Mouse (Mus musculus): ENCODE data around the gene Bard1. TPM values are rescaled to one million over a fixed set of nuclear protein-coding genes. Genes with fewer than 3 reads are reported as not detected.

Gene Bard1
- polyA plus RNA-seq, 1 experiment = not detected

DNA sequence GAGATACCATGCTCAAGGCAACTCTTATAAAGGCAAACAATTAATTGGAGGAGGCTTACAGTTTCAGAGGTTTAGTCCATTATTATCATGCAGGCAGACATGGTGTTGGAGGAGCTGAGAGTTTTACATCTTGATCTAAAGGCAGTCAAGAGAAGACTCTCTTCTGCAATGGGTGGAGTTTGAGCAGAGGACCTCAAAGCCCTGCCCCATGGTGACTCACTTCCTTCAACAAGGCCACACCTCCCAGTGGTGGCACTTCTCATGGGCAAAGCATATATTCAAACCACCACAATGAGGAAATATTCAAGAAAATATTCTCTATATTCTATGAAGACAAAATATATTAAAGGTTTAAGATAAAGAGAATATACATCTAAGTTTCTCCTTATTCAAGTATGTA, 88.6 kb downstream of the Bard1 start:
- Histone ChIP-seq H3K4me3 (ENCODE audit: insufficient read depth, low read depth, low read length) (no peak overlapping the region), H3K27ac (ENCODE audit: insufficient read depth, low read depth, low read length) (no peak overlapping the region)
- TF ChIP-seq POLR2A (IDR thresholded peaks at IDR 0.05; ENCODE audit: insufficient read depth, low read depth, low read length) (no peak), CTCF (IDR thresholded peaks at IDR 0.05; ENCODE audit: insufficient read depth, low read depth, low read length) (no peak)

DNA sequence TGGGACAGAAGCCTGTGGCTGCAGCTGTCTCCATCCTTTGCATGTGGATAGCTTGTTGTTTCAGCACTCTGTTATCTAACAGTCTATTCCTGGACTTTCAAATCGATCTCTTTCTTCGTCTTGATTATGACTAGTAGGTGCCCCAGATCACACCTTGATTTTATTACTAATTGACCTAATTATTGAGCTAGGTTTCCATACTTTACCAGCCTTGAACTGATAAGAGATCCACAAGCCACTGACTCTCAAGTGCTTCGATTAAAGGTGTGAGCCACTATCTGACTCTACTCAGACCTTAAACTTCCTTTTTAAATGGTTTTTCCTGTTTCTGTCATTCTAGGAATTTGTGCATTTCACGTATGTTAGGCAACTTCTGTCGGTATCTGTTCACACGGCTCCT, 96.9 kb downstream of the Bard1 start:
- TF ChIP-seq CTCF (IDR thresholded peaks at IDR 0.05; ENCODE audit: insufficient read depth, low read depth, low read length) = no peak
- TF ChIP-seq POLR2A (IDR thresholded peaks at IDR 0.05; ENCODE audit: insufficient read depth, low read depth, low read length) = no peak
- no peak overlapping the region for H3K4me3 ChIP-seq (ENCODE audit: insufficient read depth, low read depth, low read length)
- no peaks in the 10 kb centered on the region for H3K4me1 ChIP-seq (ENCODE audit: control insufficient read depth, insufficient read depth, low read length)
- 92% methylated on average over 6 of the region's 6 CpGs for WGBS
- no peak overlapping the region for H3K27ac ChIP-seq (ENCODE audit: insufficient read depth, low read depth, low read length)

More for the DNA sequence above, 88.6 kb downstream of the Bard1 start:
- H3K4me1 ChIP-seq (ENCODE audit: control insufficient read depth, insufficient read depth, low read length) = no peaks in the 10 kb centered on the region

DNA sequence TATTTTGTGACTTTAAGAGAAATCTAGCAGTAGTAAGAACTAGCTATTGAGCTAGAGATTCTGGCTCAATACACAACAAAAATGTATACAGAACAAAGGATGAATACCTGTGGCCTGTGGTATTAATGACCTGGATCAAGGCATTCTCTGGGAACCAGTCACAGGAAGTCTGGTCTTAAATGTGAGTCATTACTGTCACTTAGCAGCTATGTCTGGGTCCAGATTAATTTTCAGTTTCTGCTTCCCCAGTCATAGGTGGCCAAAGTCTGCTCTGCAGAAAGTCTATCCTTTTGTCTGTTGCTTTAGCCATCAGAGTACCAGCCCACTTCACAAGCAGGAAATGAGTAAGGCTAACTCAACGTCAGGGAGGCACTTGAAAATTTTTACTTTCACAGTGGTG, 98.8 kb downstream of the Bard1 start:
- WGBS = 43% methylated on average over 1 of the region's 1 CpGs
- Histone ChIP-seq H3K4me3 (ENCODE audit: insufficient read depth, low read depth, low read length) (no peak overlapping the region), H3K4me1 (ENCODE audit: control insufficient read depth, insufficient read depth, low read length) (no peaks in the 10 kb centered on the region), H3K27ac (ENCODE audit: insufficient read depth, low read depth, low read length) (no peak overlapping the region)
- no peak for TF ChIP-seq CTCF (IDR thresholded peaks at IDR 0.05; ENCODE audit: insufficient read depth, low read depth, low read length)
- no peak for TF ChIP-seq POLR2A (IDR thresholded peaks at IDR 0.05; ENCODE audit: insufficient read depth, low read depth, low read length)

DNA sequence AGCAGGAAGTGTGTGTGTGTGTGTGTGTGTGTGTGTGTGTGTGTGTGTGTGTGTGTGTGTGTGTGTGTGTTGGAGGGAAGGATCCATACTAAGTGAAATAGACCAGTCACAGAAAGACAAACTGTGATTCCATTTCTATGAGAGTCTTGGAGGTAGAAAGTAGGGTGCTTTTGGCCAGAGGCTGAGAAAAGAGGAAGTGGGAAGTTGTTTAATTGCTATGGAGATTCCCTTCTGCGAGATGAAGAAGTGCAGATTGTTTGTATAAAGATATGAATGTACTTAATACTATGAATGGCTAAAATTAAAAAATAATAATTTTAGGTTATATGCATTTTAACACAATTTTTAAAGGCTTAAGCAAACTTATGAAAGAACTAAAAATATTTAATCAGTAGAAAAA, 99.2 kb downstream of the Bard1 start:
- Histone ChIP-seq H3K4me3 (ENCODE audit: insufficient read depth, low read depth, low read length) (no peak overlapping the region), H3K4me1 (ENCODE audit: control insufficient read depth, insufficient read depth, low read length) (no peaks in the 10 kb centered on the region), H3K27ac (ENCODE audit: insufficient read depth, low read depth, low read length) (no peak overlapping the region)
- 79% methylated on average over 1 of the region's 1 CpGs for WGBS
- no peak for TF ChIP-seq POLR2A (IDR thresholded peaks at IDR 0.05; ENCODE audit: insufficient read depth, low read depth, low read length)
- TF ChIP-seq CTCF (IDR thresholded peaks at IDR 0.05; ENCODE audit: insufficient read depth, low read depth, low read length) = no peak

DNA sequence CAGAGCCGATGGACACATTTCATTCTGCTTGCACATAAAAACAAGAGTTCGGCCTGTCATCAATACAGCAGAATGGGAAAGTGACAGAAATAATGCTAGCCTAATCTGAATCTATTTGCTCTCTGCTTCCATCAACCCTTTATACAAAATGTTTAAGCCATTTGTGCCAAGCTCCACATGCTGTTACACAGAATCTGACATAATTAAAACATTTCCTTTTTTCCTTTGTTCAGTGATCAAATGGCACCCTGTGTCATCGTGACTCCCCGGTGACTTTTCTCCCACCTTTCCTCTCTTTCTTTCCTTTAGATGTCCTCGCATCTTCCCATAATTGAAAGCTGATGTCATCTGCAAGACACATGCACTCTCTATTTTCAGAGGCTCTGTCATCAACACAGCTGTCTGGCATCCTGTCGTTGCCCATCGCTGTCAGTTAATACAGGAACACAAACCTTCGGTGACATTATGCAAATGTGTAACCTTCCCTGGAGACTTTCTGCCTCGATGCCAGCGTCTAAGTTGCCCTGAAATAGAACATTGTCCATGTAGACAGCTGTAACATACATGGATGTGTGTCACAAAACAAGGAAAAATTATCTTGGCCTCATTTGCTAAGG, 105.5 kb downstream of the Bard1 start:
- no peak overlapping the region for H3K4me3 ChIP-seq (ENCODE audit: insufficient read depth, low read depth, low read length)
- no peak overlapping the region for H3K27ac ChIP-seq (ENCODE audit: insufficient read depth, low read depth, low read length)
- 47% methylated on average over 10 of the region's 10 CpGs for WGBS
- no peak for TF ChIP-seq POLR2A (IDR thresholded peaks at IDR 0.05; ENCODE audit: insufficient read depth, low read depth, low read length)
- TF ChIP-seq CTCF (IDR thresholded peaks at IDR 0.05; ENCODE audit: insufficient read depth, low read depth, low read length) = no peak
- H3K4me1 ChIP-seq (ENCODE audit: control insufficient read depth, insufficient read depth, low read length) = no peaks in the 10 kb centered on the region

DNA sequence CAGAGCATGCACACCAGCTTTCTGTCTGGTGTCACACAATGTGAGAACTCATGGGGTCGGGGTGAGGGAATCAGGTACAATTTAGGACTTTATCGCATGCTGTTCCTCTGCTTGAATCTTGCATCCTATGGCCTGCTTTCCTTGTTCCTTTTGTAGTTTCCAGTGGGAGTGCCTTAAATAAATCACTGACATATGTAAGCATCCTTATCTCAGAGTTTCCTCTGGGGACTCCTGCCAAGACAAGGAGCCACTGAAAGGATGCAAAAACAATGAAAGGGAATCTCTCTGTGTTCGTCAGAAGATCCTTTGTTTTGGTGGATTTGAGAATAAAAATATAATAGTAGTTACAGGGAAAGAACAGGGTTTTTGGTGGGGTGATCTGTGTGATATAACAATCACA, 106.2 kb downstream of the Bard1 start:
- Histone ChIP-seq H3K27ac (ENCODE audit: insufficient read depth, low read depth, low read length) (no peak overlapping the region), H3K4me1 (ENCODE audit: control insufficient read depth, insufficient read depth, low read length) (no peaks in the 10 kb centered on the region), H3K4me3 (ENCODE audit: insufficient read depth, low read depth, low read length) (no peak overlapping the region)
- 76% methylated on average over 3 of the region's 3 CpGs for WGBS
- TF ChIP-seq CTCF (IDR thresholded peaks at IDR 0.05; ENCODE audit: insufficient read depth, low read depth, low read length) = no peak
- no peak for TF ChIP-seq POLR2A (IDR thresholded peaks at IDR 0.05; ENCODE audit: insufficient read depth, low read depth, low read length)
